Mouse (Mus musculus) forebrain, embryonic 14.5 days (tissue): ENCODE results near the gene Grm4. TPM values are rescaled to one million over a fixed set of nuclear protein-coding genes. Genes with fewer than 3 reads are reported as not detected.

Experiments used
- ATAC-seq: fragments of 200-750 bp; cut with Nextera tagmentation; 2 replicates; pipeline ENCODE4 v1.8.0; 2017; ENCODE audit warnings: mild to moderate bottlenecking, moderate library complexity
- DNase-seq: peaks from one replicate; pipeline ENCODE4 v3.0.0-alpha.2; 2015; ENCODE audit warnings: low spot score
- H3K27ac ChIP-seq: fragments of 300-500 bp; sonication (generic); 2 replicates; pipeline ENCODE4 v1.5.1; 2014; ENCODE audit warnings: low read depth, mild to moderate bottlenecking, control low read depth, low read length, moderate library complexity
- H3K27me3 ChIP-seq: fragments of 300-500 bp; sonication (generic); replicated peaks from 2 replicates; pipeline ENCODE4 v1.6.1; 2014; ENCODE audit warnings: low read length, control low read depth, mixed read lengths; ENCODE audit not compliant: control insufficient read depth, insufficient read depth
- H3K36me3 ChIP-seq: fragments of 300-500 bp; sonication (generic); 2 replicates; pipeline ENCODE4 v1.6.1; 2014; ENCODE audit warnings: low read length, control low read depth; ENCODE audit not compliant: control insufficient read depth, insufficient read depth
- H3K4me1 ChIP-seq: fragments of 300-500 bp; sonication (generic); 2 replicates; pipeline ENCODE4 v1.6.1; 2014; ENCODE audit warnings: antibody characterized with exemption, low read length, control low read depth; ENCODE audit not compliant: control insufficient read depth, insufficient read depth
- H3K4me2 ChIP-seq: fragments of 300-500 bp; sonication (generic); 2 replicates; pipeline ENCODE4 v1.6.1; 2014; ENCODE audit warnings: mild to moderate bottlenecking, control low read depth, low read length
- H3K4me3 ChIP-seq: fragments of 300-500 bp; sonication (generic); 2 replicates; pipeline ENCODE4 v1.5.1; 2014; ENCODE audit warnings: low read depth, low read length, control low read depth
- H3K9ac ChIP-seq: fragments of 300-500 bp; sonication (generic); 2 replicates; pipeline ENCODE4 v1.6.1; 2014; ENCODE audit warnings: mild to moderate bottlenecking, low read length, control low read depth, moderate library complexity
- H3K9me3 ChIP-seq: fragments of 300-500 bp; sonication (generic); replicated peaks from 2 replicates; pipeline ENCODE4 v1.6.1; 2016; ENCODE audit warnings: low read length, control low read depth, mixed read lengths; ENCODE audit not compliant: control insufficient read depth
- WGBS: fragments of 180-500 bp; shearing (Covaris S2); extraction: QIAGEN DNeasy Blood & Tissue Kit; methylation state at CpG from one replicate; pipeline ENCODE4 v1.1.7; 2014; 5-methylcytosine and 5-hydroxymethylcytosine counted together
- polyA plus RNA-seq: library from polyadenylated mRNA; unstranded; fragments of >200 nt; fragmentation: Nextera tagmentation; extraction: Ambion mirVana; gene quantifications from 2 replicates; pipeline ENCODE4 v1.2.1, GENCODE M21; 2014

The Grm4 gene
- polyA plus RNA-seq, result 2.0 and 2.4 TPM in 2 replicates

GRCm38 (mm10) chr17:27521303-27521702 lies at the start of gene Grm4:
Gene Grm4, minus strand, starts transcription at chr17:27521403.
- 70% methylated on average over 5 of the region's 5 CpGs for WGBS
- ATAC-seq (no peak), DNase-seq (no peak)
- Histone ChIP-seq H3K27ac (no peak within 1 kb of the TSS), H3K9ac (no peak within 1 kb of the TSS), H3K27me3 (peaks cover 17% of the 10 kb centered on the region), H3K36me3 (no peaks in the 10 kb centered on the region), H3K9me3 (no peaks in the 10 kb centered on the region), H3K4me3 (no peak within 1 kb of the TSS), H3K4me1 (0 out of 2 replicates have a peak, but pooled peaks cover 3% of the 10 kb centered on the region), H3K4me2 (peak within 1 kb of the TSS; percentile 28; the same call in 1 of the 2 replicates)

- Histone ChIP-seq H3K4me1 (peaks cover 5% of the 10 kb centered on the region; the same call in 1 of the 2 replicates), H3K27me3 (no peaks in the 10 kb centered on the region), H3K36me3 (0 out of 2 replicates have a peak, but pooled peaks cover 9% of the 10 kb centered on the region), H3K9me3 (no peaks in the 10 kb centered on the region), H3K4me2 (no peak overlapping the region), H3K27ac (no peak overlapping the region), H3K4me3 (no peak overlapping the region), H3K9ac (no peak overlapping the region)
- DNase-seq, result no peak
- no peak for ATAC-seq
- 94% methylated on average over 5 of the region's 5 CpGs for WGBS
Measured at GRCm38 (mm10) chr17:27568228-27568627, 47.0 kb upstream of the Grm4 start.

GRCm38 (mm10) chr17:27565942-27566267 lies 44.7 kb upstream of the Grm4 start:
- Histone ChIP-seq H3K4me1 (peaks cover 5% of the 10 kb centered on the region; the same call in 1 of the 2 replicates), H3K9me3 (no peaks in the 10 kb centered on the region), H3K4me3 (peak overlapping the region; percentile 56), H3K36me3 (peaks cover 14% of the 10 kb centered on the region; the same call in 1 of the 2 replicates), H3K9ac (peak overlapping the region; percentile 68), H3K27ac (no peak overlapping the region), H3K4me2 (peak overlapping the region; percentile 92), H3K27me3 (no peaks in the 10 kb centered on the region)
- DNase-seq (no peak), ATAC-seq (no peak)
- WGBS, result 2% methylated on average over 13 of the region's 13 CpGs

- under 1% methylated on average over 56 of the region's 58 CpGs for WGBS
- H3K27me3 ChIP-seq, result no peaks in the 10 kb centered on the region
- peak; percentile 94 for DNase-seq
- ATAC-seq, result peak; percentile 96
- H3K4me1 ChIP-seq, result peaks cover 5% of the 10 kb centered on the region; the same call in 1 of the 2 replicates
- peaks cover 14% of the 10 kb centered on the region; the same call in 1 of the 2 replicates for H3K36me3 ChIP-seq
- H3K9me3 ChIP-seq, result no peaks in the 10 kb centered on the region
- H3K4me3 ChIP-seq, result peak within 1 kb of the TSS; percentile 56
- peak within 1 kb of the TSS; percentile 44; the same call in 1 of the 2 replicates for H3K27ac ChIP-seq
- peak within 1 kb of the TSS; percentile 92 for H3K4me2 ChIP-seq
- peak within 1 kb of the TSS; percentile 75 for H3K9ac ChIP-seq
Measured at GRCm38 (mm10) chr17:27565163-27565941, 44.1 kb upstream of the Grm4 start, which contains the start of gene AI413582. Gene AI413582, minus strand, starts transcription at chr17:27565756.

- 11% methylated on average over 20 of the region's 20 CpGs for WGBS
Measured at GRCm38 (mm10) chr17:27564391-27565162, 43.4 kb upstream of the Grm4 start.

GRCm38 (mm10) chr17:27563771-27564244 lies 42.6 kb upstream of the Grm4 start:
- Histone ChIP-seq H3K4me2 (no peak overlapping the region), H3K4me1 (peaks cover 7% of the 10 kb centered on the region), H3K9ac (no peak overlapping the region), H3K36me3 (peaks cover 18% of the 10 kb centered on the region; the same call in 1 of the 2 replicates), H3K4me3 (no peak overlapping the region), H3K9me3 (no peaks in the 10 kb centered on the region), H3K27ac (no peak overlapping the region), H3K27me3 (no peaks in the 10 kb centered on the region)
- ATAC-seq (no peak), DNase-seq (no peak)
- WGBS, result 53% methylated on average over 7 of the region's 7 CpGs

More at GRCm38 (mm10) chr17:27564391-27565162, 43.4 kb upstream of the Grm4 start:
- Histone ChIP-seq H3K9ac (peak overlapping the region; percentile 75), H3K4me2 (peak overlapping the region; percentile 92), H3K9me3 (no peaks in the 10 kb centered on the region), H3K4me3 (peak overlapping the region; percentile 56), H3K27ac (0 out of 2 replicates have a peak overlapping the region, but pooled peaks have one; percentile 44), H3K36me3 (peaks cover 18% of the 10 kb centered on the region; the same call in 1 of the 2 replicates), H3K4me1 (peaks cover 5% of the 10 kb centered on the region; the same call in 1 of the 2 replicates), H3K27me3 (no peaks in the 10 kb centered on the region)
- no peak for DNase-seq
- ATAC-seq, result no peak

GRCm38 (mm10) chr17:27561809-27562526 lies 40.8 kb upstream of the Grm4 start:
- H3K4me3 ChIP-seq, result no peak overlapping the region
- no peak overlapping the region for H3K9ac ChIP-seq
- no peaks in the 10 kb centered on the region for H3K27me3 ChIP-seq
- ATAC-seq (no peak), DNase-seq (no peak)
- H3K9me3 ChIP-seq, result no peaks in the 10 kb centered on the region
- peaks cover 18% of the 10 kb centered on the region; the same call in 1 of the 2 replicates for H3K36me3 ChIP-seq
- no peak overlapping the region for H3K27ac ChIP-seq
- WGBS, result 72% methylated on average over 9 of the region's 11 CpGs
- H3K4me2 ChIP-seq, result no peak overlapping the region
- H3K4me1 ChIP-seq, result peaks cover 20% of the 10 kb centered on the region

- 88% methylated on average over 13 of the region's 13 CpGs for WGBS
- H3K4me1 ChIP-seq, result peaks cover 20% of the 10 kb centered on the region
- no peak for DNase-seq
- peaks cover 18% of the 10 kb centered on the region; the same call in 1 of the 2 replicates for H3K36me3 ChIP-seq
- H3K4me2 ChIP-seq, result no peak overlapping the region
- ATAC-seq, result no peak
- no peak overlapping the region for H3K9ac ChIP-seq
- no peaks in the 10 kb centered on the region for H3K9me3 ChIP-seq
- no peak overlapping the region for H3K4me3 ChIP-seq
- H3K27ac ChIP-seq, result no peak overlapping the region
- no peaks in the 10 kb centered on the region for H3K27me3 ChIP-seq
Measured at GRCm38 (mm10) chr17:27560926-27561480, 39.8 kb upstream of the Grm4 start.
